Mouse (Mus musculus) right cerebral cortex, postnatal 36 days (tissue): ENCODE measurements around the gene Gm28635.

Source experiments
- DNase-seq, 2 experiments: peaks; one replicate each; pipeline ENCODE4 v3.0.0; 2022; ENCODE audit warnings: low spot score in 2 of 2, mixed read lengths in 1 of 2

The Gm28635 gene

DNA sequence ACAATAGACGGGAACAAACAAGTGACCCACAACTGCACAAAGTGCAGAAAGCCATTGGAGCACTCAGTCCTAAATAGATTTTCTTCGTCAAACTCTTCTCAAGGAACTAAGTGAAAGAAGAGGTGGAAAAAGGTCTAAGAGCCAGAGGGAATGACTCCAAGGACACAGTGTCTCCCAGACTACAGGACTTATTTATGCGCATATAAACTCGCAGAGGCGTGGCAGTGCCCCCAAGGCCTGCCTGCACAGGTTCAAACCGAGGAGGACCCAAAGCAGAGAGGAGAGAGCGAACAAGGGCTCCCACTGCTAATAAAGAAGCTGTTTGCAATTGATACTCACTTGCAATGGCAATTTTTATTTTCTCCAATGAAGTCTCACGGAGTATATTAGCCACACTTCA lies 92.1 kb downstream of the Gm28635 start:
- DNase-seq, result no peak

DNA sequence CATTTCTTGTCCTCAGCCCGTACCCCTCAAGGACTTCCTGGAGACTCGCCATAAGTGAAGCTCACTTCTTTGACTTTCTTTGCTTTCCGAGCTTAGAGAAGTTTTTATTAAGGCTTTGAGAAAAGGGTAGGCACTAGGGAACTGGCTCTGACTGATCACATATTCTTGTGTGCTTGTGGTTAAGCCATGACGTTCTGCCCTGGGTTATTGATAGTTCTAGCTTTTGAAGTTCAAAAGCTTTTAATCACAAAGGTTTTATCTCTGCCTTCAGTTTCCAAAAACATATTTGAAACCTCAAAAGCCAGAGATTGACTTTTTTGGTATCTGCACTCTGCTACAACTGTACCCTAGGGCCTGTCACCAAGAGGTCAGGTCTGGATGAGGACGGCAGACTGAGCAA lies 95.6 kb downstream of the Gm28635 start:
- DNase-seq, result no peak

DNA sequence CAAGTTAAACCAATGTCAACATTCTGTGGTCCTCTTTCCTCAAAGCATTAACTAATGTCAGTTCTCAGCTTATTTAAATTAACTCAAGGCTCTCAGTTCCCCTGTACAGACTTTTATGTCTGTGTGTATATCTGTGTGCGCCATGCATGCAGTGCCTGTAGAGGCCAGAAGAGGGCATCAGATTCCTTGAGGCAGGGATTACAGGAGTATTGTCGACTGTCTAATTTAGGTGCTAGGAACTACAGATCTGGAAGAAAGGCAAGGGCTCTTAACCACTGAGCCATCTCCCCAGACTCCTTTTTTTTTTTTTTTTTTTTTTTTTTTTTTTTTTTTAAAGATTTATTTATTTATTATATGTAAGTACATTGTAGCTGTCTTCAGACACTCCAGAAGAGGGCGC lies 96.6 kb downstream of the Gm28635 start:
- no peak for DNase-seq

DNA sequence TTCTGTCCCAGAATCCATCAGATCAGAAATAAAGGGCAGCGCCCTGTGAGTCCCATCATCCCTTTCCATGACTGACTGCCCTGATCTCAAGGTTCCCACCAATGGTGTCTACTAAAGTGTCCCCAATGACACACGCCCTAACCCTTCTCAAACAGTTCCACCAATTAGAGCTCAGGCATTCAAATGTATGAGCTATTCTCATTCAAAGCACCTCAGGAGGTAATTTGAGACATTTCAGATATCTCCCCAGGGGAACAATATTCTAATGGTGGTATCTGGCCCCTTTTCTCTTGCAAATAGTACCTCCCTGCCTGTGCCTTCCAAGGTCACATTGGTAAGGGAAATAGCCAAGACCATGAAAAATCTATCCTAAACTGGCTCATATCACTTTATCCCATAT lies 98.5 kb downstream of the Gm28635 start:
- no peak for DNase-seq

DNA sequence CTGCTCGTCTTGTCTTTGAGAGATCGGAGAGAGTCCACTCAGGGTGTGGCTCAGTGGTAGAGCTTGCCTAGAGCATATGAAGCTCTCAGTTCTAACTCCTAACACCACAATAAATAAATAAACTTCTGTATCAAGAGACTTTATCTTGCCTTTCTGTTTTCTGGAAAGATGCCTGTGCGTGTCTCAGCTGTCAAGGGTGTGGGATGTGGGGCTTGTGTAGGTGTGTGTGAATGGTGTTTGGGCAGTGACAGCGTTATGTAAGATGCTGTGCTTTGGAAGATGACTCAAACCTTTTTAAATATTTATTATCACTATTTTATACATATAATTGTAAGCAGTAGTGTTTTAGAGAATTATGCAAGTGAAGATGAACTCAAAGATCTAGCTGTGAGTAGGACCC lies 103.7 kb downstream of the Gm28635 start:
- peak; percentile 65 to 77 for DNase-seq

DNA sequence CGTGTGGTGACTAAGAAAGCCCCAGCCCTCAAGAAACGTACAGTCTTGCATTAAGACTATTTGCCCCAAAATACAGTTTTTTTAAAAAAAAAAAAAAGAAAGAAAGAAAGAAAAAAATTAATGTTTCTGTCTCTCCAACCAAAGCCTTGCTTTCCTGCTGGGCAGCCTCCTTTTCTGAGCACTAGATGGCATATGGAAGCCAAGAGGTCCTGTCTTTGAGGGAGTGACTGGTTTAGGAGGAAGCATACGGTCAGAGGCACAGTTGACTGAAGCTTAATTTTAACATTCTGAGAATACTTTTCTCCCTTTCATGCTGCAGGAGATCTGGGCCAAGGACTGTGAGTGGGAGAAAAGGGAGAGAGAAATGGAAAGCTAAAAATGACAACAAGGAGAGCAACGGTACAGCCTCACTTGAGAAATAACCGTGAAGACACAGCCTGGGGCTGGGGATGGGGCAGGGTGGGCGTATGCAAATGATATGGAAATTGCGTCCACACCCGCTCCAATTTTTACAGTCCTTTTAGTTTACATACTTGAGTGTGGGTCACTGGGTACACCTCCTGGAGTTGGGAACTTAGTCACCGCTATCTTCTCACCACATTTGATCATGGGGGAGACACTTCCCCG lies 120.8 kb downstream of the Gm28635 start:
- DNase-seq, result peak; percentile 65 to 85
